Mouse (Mus musculus) ES-Bruce4 (cell line): ENCODE results near the gene Sept11. TPM values are rescaled to one million over a fixed set of nuclear protein-coding genes. Genes with fewer than 3 reads are reported as not detected.

Source experiments
- H3K27ac ChIP-seq: 2 replicates; pipeline ENCODE4 v1.5.1; 2012; ENCODE audit warnings: low read length, inconsistent platforms; ENCODE audit not compliant: insufficient read depth
- H3K27me3 ChIP-seq: 2 replicates; pipeline ENCODE4 v1.6.1; 2012; ENCODE audit warnings: mild to moderate bottlenecking, low read length, inconsistent platforms; ENCODE audit not compliant: control insufficient read depth, poor library complexity, insufficient read depth, severe bottlenecking
- H3K36me3 ChIP-seq: 2 replicates; pipeline ENCODE4 v1.6.1; 2012; ENCODE audit warnings: inconsistent platforms, mild to moderate bottlenecking, low read length, moderate library complexity; ENCODE audit not compliant: control insufficient read depth, poor library complexity, insufficient read depth, severe bottlenecking
- H3K4me1 ChIP-seq: one replicate; pipeline ENCODE4 v1.8.1; 2011; ENCODE audit warnings: low read length; ENCODE audit not compliant: control insufficient read depth, insufficient read depth
- H3K4me3 ChIP-seq: 2 replicates; pipeline ENCODE4 v1.5.1; 2011; ENCODE audit warnings: low read depth, mild to moderate bottlenecking, low read length
- H3K9ac ChIP-seq: 2 replicates; pipeline ENCODE4 v1.6.1; 2012; ENCODE audit warnings: low read depth, mild to moderate bottlenecking, inconsistent platforms; ENCODE audit not compliant: poor library complexity, severe bottlenecking
- H3K9me3 ChIP-seq: replicated peaks from 2 replicates; pipeline ENCODE4 v1.6.1; 2012; ENCODE audit warnings: mild to moderate bottlenecking, low read length, inconsistent platforms; ENCODE audit not compliant: control insufficient read depth, poor library complexity, insufficient read depth, severe bottlenecking
- CTCF ChIP-seq: IDR thresholded peaks from one replicate; pipeline ENCODE4 v1.8.1; 2011; ENCODE audit warnings: low read depth, low read length
- EP300 ChIP-seq: IDR thresholded peaks from 2 replicates; pipeline ENCODE4 v1.6.1; 2011; ENCODE audit warnings: low read depth, low read length; ENCODE audit not compliant: insufficient read depth
- POLR2A ChIP-seq: IDR thresholded peaks from one replicate; pipeline ENCODE4 v1.8.1; 2011; ENCODE audit warnings: low read length; ENCODE audit not compliant: insufficient read depth
- polyA plus RNA-seq: library from polyadenylated mRNA; stranded (reverse); fragments of >200 nt; gene quantifications from 2 replicates; pipeline ENCODE4 v1.2.4, GENCODE M21; 2011; ENCODE audit warnings: low read depth; ENCODE audit not compliant: missing spikeins, insufficient read depth, insufficient read length

The Sept11 gene
- polyA plus RNA-seq, 1 experiment, result 194 TPM

- Histone ChIP-seq H3K27me3 (no peaks in the 10 kb centered on the region; the same call in none of the 2 replicates), H3K9me3 (no peaks in the 10 kb centered on the region), H3K4me1 (peaks cover 2% of the 10 kb centered on the region), H3K36me3 (no peaks in the 10 kb centered on the region), H3K27ac (no peak overlapping the region), H3K9ac (no peak overlapping the region), H3K4me3 (no peak overlapping the region)
- TF ChIP-seq EP300, result no peak
- no peak for TF ChIP-seq CTCF
- no peak for TF ChIP-seq POLR2A
These were observed 15.4 kb upstream of the Sept11 start for GRCm38 (mm10) chr5:93077661-93078323.

GRCm38 (mm10) chr5:93079596-93079995 lies 13.6 kb upstream of the Sept11 start:
- H3K36me3 ChIP-seq, result no peaks in the 10 kb centered on the region
- H3K9ac ChIP-seq, result no peak overlapping the region
- no peak overlapping the region for H3K4me3 ChIP-seq
- peaks cover 2% of the 10 kb centered on the region for H3K4me1 ChIP-seq
- no peaks in the 10 kb centered on the region; the same call in 1 of the 2 replicates for H3K27me3 ChIP-seq
- TF ChIP-seq POLR2A, result no peak
- no peak for TF ChIP-seq EP300
- TF ChIP-seq CTCF, result no peak
- no peaks in the 10 kb centered on the region for H3K9me3 ChIP-seq
- H3K27ac ChIP-seq, result no peak overlapping the region

- no peak for TF ChIP-seq POLR2A
- no peak for TF ChIP-seq EP300
- no peak for TF ChIP-seq CTCF
- H3K27ac ChIP-seq, result no peak overlapping the region
- no peaks in the 10 kb centered on the region for H3K36me3 ChIP-seq
- H3K9ac ChIP-seq, result no peak overlapping the region
- no peaks in the 10 kb centered on the region for H3K27me3 ChIP-seq
- H3K4me3 ChIP-seq, result no peak overlapping the region
- no peaks in the 10 kb centered on the region for H3K9me3 ChIP-seq
- H3K4me1 ChIP-seq, result peaks cover 2% of the 10 kb centered on the region
These were observed 8.1 kb upstream of the Sept11 start for GRCm38 (mm10) chr5:93085015-93085598.

GRCm38 (mm10) chr5:93085900-93086299 lies 7.3 kb upstream of the Sept11 start:
- Histone ChIP-seq H3K36me3 (no peaks in the 10 kb centered on the region), H3K4me3 (no peak overlapping the region), H3K27me3 (no peaks in the 10 kb centered on the region), H3K27ac (no peak overlapping the region), H3K4me1 (no peaks in the 10 kb centered on the region), H3K9me3 (no peaks in the 10 kb centered on the region), H3K9ac (no peak overlapping the region)
- TF ChIP-seq POLR2A (no peak), EP300 (no peak), CTCF (no peak)

GRCm38 (mm10) chr5:93091266-93091665 lies 2.0 kb upstream of the Sept11 start:
- Histone ChIP-seq H3K4me1 (peaks cover 2% of the 10 kb centered on the region), H3K36me3 (no peaks in the 10 kb centered on the region), H3K4me3 (no peak overlapping the region), H3K9me3 (no peaks in the 10 kb centered on the region), H3K27ac (no peak overlapping the region), H3K27me3 (no peaks in the 10 kb centered on the region), H3K9ac (no peak overlapping the region)
- TF ChIP-seq POLR2A, result no peak
- no peak for TF ChIP-seq CTCF
- no peak for TF ChIP-seq EP300

- Histone ChIP-seq H3K4me3 (peak overlapping the region; percentile 70), H3K9me3 (no peaks in the 10 kb centered on the region), H3K27me3 (no peaks in the 10 kb centered on the region), H3K4me1 (peaks cover 2% of the 10 kb centered on the region), H3K36me3 (no peaks in the 10 kb centered on the region), H3K27ac (no peak overlapping the region), H3K9ac (peak overlapping the region; percentile 93)
- TF ChIP-seq POLR2A (no peak), EP300 (no peak), CTCF (no peak)
These were observed 973 bp upstream of the Sept11 start for GRCm38 (mm10) chr5:93092147-93092781.
